Mouse (Mus musculus): Measurements from ENCODE around the gene Rnase11. TPM values are rescaled to one million over a fixed set of nuclear protein-coding genes. Genes with fewer than 3 reads are reported as not detected.

Gene Rnase11
- total RNA-seq, 2 experiments from 2014 or later, result not detected

DNA sequence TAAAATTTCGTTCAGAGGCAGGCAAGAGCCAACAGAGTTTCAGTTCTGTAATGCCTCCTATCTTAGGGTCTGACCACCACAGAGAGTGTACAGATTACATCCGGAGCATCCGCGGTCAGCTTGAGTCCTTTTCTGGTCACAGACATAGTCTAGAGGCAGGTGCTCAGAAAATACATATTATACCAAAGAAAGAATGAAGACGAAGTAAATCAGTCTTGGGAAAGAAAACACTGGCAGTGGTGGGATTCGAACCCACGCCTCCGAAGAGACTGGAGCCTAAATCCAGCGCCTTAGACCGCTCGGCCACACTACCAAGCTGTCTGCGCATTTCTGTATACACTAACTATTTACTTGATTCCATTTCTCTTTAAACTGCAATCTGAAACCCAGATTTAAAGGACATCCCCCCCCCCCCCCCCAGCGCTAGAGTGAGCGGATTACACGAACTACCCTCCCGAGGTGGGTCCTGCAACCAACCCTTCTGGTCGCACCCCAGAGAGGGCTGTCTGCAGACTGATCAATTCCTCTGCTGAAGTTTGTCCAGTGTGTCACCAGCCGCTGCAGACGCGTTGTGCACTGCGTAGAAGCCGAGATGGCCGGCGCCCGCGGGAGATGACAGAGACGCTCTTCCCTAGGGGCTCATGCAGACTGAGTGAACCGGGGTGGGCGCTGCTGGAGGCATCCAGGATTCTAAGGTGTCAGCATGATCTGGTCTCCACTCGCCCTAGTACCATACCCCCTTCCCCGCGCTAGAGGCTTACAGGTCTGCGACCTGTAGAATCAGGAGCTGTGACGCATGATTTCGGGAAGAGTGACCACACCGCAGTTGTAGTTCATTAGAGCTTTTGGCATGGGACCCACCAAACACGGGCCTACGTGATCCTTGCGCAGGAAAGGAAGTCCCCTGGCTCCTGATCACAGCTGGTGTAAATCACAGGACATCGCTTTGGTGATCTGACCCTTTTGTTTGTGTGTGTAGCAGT lies 32.9 kb upstream of the Rnase11 start:
- DNase-seq (ENCODE audit: low spot score in 2 of 2), result peak in 1 of 2 experiments; percentile 16

DNA sequence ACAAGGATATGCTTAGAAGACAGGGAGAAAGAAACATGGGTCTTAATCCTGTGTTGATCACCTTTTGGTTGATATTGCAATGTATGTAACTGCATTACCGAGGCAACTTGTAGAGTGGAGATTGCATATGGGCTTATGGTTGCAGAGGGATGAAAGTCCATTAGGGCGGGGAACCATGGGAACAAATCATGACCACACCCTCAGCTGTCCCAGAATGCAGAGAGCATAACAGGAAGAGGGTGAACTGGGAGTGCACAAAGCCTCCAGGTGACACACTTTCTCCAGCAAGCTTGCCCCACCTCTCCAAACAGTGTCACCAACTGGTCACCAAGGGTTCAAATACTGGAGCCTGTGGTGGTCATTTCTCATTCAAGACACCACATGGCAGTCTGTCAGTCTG lies 31.1 kb upstream of the Rnase11 start:
- no peak for DNase-seq (ENCODE audit: low spot score in 2 of 2)

GRCm38 (mm10) chr14:51079180-51079579 lies 29.2 kb upstream of the Rnase11 start:
- no peak for DNase-seq (ENCODE audit: low spot score in 2 of 2)

- DNase-seq (ENCODE audit: low spot score in 2 of 2), result no peak
Measured at GRCm38 (mm10) chr14:51074335-51074734, 24.4 kb upstream of the Rnase11 start, which contains the start of gene Olfr750. Gene Olfr750, minus strand, starts transcription at chr14:51074435.

DNA sequence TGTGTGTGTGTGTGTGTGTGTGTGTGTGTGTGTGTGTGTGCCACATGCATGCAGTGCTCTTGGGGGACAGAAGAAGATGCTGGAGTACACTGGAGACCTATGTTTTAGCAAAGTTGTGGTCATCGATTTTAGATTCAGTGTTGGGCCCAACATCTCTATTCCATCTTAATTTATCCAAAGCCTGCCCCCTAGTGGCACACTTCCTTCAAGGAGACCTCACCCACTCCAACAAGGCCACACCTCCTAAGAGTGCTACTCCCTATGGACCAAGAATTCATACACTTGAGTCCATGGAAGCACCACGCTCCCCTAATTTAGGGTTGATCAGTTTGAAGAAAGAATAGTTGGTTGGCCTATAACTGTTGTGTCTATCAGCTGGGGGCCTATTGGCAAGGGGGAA lies 19.7 kb upstream of the Rnase11 start:
- no peak for DNase-seq (ENCODE audit: low spot score in 2 of 2)

GRCm38 (mm10) chr14:51068956-51069355 lies 19.0 kb upstream of the Rnase11 start:
- DNase-seq (ENCODE audit: low spot score in 2 of 2), result no peak

- DNase-seq (ENCODE audit: low spot score in 2 of 2), result no peak
Measured at GRCm38 (mm10) chr14:51060761-51061160, 10.8 kb upstream of the Rnase11 start.

DNA sequence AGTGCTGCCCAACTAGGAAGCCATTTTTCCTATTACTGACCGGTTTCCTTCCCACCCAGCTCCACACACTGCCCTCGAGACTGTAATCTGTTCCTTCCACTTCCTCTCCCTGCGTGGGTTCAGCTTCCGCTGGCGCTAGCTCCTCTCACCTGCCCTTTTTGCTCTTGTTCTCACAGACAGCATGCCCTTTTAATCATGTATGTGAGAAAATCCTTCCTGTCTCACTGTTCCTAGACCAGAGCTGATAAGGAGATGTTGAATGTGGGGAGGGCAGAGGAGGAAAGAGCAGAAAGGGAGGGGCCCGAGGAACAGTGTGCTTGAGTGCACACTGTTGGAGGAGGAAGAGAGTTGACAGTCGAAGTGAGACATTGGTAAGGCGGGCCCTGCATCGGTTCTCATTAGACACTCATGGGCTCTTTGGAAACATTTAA lies 7.5 kb upstream of the Rnase11 start, which contains the start of gene Rnase12:
Gene Rnase12 (minus strand): TSS at position 261 of the 431 bp plus-strand sequence.
- DNase-seq (ENCODE audit: low spot score in 2 of 2), result no peak

DNA sequence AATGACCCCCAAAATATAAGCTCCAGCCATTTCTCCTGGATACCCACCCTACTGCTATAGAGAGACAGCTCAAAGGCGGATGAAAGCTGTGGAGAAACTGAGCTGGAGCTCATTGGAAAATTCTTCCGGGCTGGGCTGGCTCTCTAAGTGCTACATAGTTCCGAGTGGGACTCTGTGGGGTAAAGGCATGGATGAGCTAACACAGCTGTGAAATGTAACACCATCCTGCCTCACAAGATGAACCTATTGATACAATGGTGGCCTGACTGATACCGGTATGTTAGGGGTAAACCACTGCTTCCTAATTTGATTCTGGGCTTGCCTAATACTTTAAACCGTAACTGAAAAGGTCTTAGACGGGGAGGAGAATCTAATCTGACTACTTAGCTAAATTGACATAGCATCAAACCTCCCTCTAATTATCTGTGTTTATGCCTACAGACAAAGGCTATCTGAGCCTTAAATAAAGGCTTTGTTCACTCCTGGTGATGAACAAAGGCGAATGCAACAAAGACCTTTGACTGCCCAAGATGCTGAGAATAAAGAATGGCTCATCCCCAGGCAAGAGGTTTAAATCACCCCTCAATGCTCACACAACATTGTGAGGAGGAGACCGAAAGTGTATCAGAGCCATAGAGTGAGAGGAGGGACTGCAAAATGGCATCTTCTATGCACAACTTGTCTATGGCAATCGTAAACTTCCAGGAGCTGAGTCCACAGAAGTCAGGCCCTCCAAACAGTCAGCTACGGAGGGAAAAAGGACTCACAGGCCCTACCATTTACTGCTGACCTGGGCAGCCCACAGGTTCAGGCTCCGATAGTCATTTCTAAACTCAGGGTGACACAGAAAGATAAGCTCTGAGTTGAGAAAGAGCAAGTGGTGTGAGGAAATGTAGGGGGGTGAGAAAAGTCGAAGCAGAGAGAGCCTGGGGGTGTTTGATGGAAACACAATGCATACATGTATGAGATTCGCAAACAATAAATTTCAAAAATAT lies 4.6 kb upstream of the Rnase11 start:
- no peak for DNase-seq (ENCODE audit: low spot score in 2 of 2)

DNA sequence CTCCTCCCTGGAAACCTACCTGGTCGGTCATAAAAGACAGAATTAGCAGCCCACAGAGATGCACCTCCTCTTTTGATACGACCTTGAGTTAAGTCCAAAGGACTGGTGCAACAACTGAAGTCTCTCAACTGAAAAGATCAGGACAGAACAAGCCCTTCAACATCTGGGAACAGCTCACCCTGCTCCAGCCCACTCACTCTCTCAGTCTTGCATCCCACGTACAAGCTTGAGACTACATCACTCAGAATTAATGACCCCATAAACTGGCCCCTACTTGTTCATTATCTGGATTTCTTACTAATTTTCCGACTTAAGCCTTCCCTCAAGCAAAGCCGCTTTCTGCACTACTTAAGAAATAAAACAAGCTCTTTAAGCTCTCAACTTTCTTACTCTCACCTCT lies 3.2 kb upstream of the Rnase11 start:
- DNase-seq (ENCODE audit: low spot score in 2 of 2), result no peak

DNA sequence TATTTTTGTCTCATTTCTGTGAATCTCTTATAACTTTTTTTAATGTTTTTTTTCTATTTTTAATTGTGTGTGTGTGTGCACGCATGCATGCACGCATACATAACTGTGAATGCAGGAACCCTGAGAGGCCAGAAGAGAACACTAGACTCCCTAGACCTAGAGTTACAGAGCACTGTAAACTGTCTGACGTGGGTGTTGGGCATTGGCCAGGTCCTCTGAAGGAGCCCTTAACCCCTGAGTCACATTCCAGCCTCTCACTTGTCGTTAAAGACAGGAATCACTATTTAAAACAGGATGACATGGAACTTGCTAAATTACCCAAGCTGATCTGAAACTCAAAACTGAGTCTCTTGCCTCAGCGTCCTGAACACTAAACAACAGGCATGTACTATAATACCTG lies 2.0 kb upstream of the Rnase11 start:
- no peak for DNase-seq (ENCODE audit: low spot score in 2 of 2)

GRCm38 (mm10) chr14:51047846-51048245 lies 2.1 kb downstream of the Rnase11 start:
- no peak for DNase-seq (ENCODE audit: low spot score in 2 of 2)

DNA sequence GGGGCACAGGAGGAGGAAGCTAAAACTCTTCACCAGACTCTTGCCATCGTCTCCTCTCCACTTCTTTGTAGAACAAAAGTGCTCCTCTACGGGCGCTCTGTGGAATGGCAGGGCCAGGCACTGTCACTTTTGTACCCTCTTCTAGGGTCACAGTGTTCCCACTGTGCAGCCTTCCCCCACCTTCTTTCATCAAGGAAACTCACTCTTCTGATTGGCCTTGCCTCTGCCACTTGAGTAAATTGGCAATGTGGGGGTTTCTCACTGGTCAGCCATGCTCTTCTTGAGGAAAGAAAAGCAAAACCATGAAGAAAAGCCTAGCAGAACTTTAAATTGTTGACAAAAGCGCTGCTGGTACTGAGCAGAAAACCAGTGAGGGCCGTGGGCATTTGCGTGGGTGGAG lies 8.2 kb downstream of the Rnase11 start, which contains the start of gene Rnase9:
Gene Rnase9 (minus strand): TSS at position 101 of the 400 bp plus-strand sequence.
- no peak for DNase-seq (ENCODE audit: low spot score in 2 of 2)

GRCm38 (mm10) chr14:51036214-51036613 lies 13.7 kb downstream of the Rnase11 start:
- no peak for DNase-seq (ENCODE audit: low spot score in 2 of 2)

- no peak for DNase-seq (ENCODE audit: low spot score in 2 of 2)
Measured at GRCm38 (mm10) chr14:51035206-51035605, 14.8 kb downstream of the Rnase11 start.

DNA sequence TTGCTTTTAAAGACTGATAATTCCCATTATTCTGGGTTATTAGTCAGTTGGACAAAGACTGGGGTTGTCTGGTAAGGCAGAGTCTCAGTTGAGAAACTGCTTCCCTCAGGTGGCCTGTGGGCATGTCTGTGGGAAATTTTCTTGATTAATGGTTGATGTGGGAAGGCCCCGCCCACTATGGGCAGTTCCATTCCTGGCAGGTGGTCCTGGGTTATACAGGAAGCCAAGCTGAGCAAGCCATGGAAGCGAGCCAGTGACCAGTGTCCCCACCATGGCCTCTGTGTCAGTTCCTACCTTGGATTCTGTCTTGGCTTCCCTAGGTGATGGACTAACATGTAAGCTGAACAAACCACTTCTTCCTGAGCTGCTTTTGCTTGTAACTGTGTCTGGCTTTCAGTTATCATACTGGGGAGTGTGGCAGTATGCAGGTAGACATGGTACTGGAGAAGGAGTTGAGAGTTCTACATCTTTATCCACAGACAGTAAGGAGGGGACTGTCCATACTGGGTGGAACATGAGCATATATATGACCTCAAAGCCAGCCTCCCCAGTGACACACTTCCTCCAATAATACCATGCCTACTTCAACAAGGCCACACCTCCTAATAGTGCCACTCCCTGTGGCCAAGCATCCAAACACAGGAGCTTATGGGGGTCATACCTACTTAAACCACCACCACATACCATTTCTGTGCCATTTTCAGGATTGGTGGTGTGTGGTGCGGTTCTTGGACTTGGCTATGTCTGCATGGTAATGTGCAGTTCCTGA lies 22.4 kb downstream of the Rnase11 start:
- no peak for DNase-seq (ENCODE audit: low spot score in 2 of 2)

DNA sequence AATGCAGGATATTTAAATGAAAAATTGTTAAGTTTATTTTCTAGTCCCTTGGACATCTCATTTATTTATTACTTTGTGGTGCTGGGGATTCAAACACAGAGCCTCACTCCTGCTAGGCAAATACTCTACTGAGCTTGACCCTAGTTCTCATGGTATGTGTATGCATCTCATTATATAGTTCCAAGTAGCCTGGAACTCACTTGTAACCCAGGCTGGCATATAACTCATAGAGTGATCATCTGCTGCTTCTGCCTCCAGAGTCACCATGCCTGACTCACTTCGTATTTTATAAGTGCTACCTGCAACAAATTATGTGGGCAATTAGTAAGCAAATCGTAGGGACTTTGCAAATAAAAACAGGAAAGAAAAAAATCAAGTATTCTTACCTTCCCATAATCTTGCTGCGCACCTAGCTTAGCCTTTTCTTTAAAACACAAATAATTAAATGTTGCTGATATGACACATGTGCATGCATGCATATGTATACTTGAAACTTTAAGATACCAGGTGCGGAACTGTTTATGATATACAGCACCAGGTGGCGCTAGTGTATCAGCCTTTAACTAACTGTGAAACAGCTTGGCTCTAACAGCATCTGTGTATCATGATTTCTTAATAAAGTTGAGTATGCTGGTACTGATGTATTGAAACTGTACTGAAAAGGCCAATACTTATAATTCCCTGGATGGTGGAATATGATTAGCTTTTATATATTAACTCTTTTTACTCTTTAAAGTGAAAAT lies 23.4 kb downstream of the Rnase11 start:
- DNase-seq (ENCODE audit: low spot score in 2 of 2), result peak in 1 of 2 experiments; percentile 23

- DNase-seq (ENCODE audit: low spot score in 2 of 2), result no peak
Measured at GRCm38 (mm10) chr14:51024820-51025219, 25.1 kb downstream of the Rnase11 start.

- DNase-seq (ENCODE audit: low spot score in 2 of 2), result no peak
Measured at GRCm38 (mm10) chr14:51023457-51023856, 26.5 kb downstream of the Rnase11 start.

- DNase-seq (ENCODE audit: low spot score in 2 of 2), result no peak
Measured at GRCm38 (mm10) chr14:51017256-51017655, 32.7 kb downstream of the Rnase11 start.
